Mouse (Mus musculus): ENCODE measurements around the gene Zmat3. TPM values are rescaled to one million over a fixed set of nuclear protein-coding genes. Genes with fewer than 3 reads are reported as not detected.

Gene Zmat3
- polyA plus RNA-seq, 1 experiment from 2014 or later, result 7.5 TPM

GRCm38 (mm10) chr3:32333456-32334086 lies 32.2 kb downstream of the Zmat3 start:
- Histone ChIP-seq H3K27me3 (replicated peaks) (no peaks in the 10 kb centered on the region), H3K9ac (replicated peaks) (no peak overlapping the region), H3K27ac (replicated peaks) (no peak overlapping the region), H3K4me3 (replicated peaks) (no peak overlapping the region), H3K4me1 (0 out of 2 replicates have a peak, but pooled peaks cover 5% of the 10 kb centered on the region), H3K9me3 (replicated peaks) (no peaks in the 10 kb centered on the region), H3K36me3 (0 out of 2 replicates have a peak, but pooled peaks cover 7% of the 10 kb centered on the region), H3K4me2 (no peak overlapping the region)
- 36% methylated on average over 7 of the region's 7 CpGs for WGBS
- peak; percentile 78; the same call in 1 of the 2 replicates for ATAC-seq (ENCODE audit: low FRiP score)

- WGBS, result 69% methylated on average over 15 of the region's 15 CpGs
- Histone ChIP-seq H3K27ac (replicated peaks) (no peak overlapping the region), H3K27me3 (replicated peaks) (no peaks in the 10 kb centered on the region), H3K9ac (replicated peaks) (no peak overlapping the region), H3K36me3 (no peaks in the 10 kb centered on the region), H3K4me3 (replicated peaks) (no peak overlapping the region), H3K9me3 (replicated peaks) (no peaks in the 10 kb centered on the region), H3K4me2 (no peak overlapping the region), H3K4me1 (no peaks in the 10 kb centered on the region)
- peak; percentile 18; the same call in 1 of the 2 replicates for ATAC-seq (ENCODE audit: low FRiP score)
Observed at GRCm38 (mm10) chr3:32317901-32318416, 47.9 kb downstream of the Zmat3 start.

GRCm38 (mm10) chr3:32317165-32317900 lies 48.5 kb downstream of the Zmat3 start:
- Histone ChIP-seq H3K4me1 (no peaks in the 10 kb centered on the region), H3K36me3 (no peaks in the 10 kb centered on the region), H3K9ac (replicated peaks) (no peak overlapping the region), H3K4me3 (replicated peaks) (no peak overlapping the region), H3K27ac (replicated peaks) (no peak overlapping the region), H3K27me3 (replicated peaks) (no peaks in the 10 kb centered on the region), H3K4me2 (0 out of 2 replicates have a peak overlapping the region, but pooled peaks have one; percentile 15), H3K9me3 (replicated peaks) (no peaks in the 10 kb centered on the region)
- 27% methylated on average over 12 of the region's 12 CpGs for WGBS
- ATAC-seq (ENCODE audit: low FRiP score), result peak; percentile 89

GRCm38 (mm10) chr3:32314746-32315145 lies 51.1 kb downstream of the Zmat3 start:
- H3K36me3 ChIP-seq, result no peaks in the 10 kb centered on the region
- H3K9ac ChIP-seq (replicated peaks), result no peak overlapping the region
- no peaks in the 10 kb centered on the region for H3K4me1 ChIP-seq
- H3K4me2 ChIP-seq, result no peak overlapping the region
- WGBS, result 99% methylated on average over 4 of the region's 4 CpGs
- H3K27me3 ChIP-seq (replicated peaks), result no peaks in the 10 kb centered on the region
- no peak for ATAC-seq (ENCODE audit: low FRiP score)
- no peaks in the 10 kb centered on the region for H3K9me3 ChIP-seq (replicated peaks)
- no peak overlapping the region for H3K27ac ChIP-seq (replicated peaks)
- H3K4me3 ChIP-seq (replicated peaks), result no peak overlapping the region

- no peaks in the 10 kb centered on the region for H3K9me3 ChIP-seq (replicated peaks)
- no peak overlapping the region for H3K9ac ChIP-seq (replicated peaks)
- no peak overlapping the region for H3K4me3 ChIP-seq (replicated peaks)
- H3K27me3 ChIP-seq (replicated peaks), result no peaks in the 10 kb centered on the region
- no peaks in the 10 kb centered on the region for H3K36me3 ChIP-seq
- no peak overlapping the region for H3K4me2 ChIP-seq
- no peak for ATAC-seq (ENCODE audit: low FRiP score)
- WGBS, result 24% methylated on average over 1 of the region's 1 CpGs
- H3K4me1 ChIP-seq, result no peaks in the 10 kb centered on the region
- H3K27ac ChIP-seq (replicated peaks), result no peak overlapping the region
Observed at GRCm38 (mm10) chr3:32304171-32304570, 61.6 kb downstream of the Zmat3 start.

- no peak overlapping the region for H3K27ac ChIP-seq (replicated peaks)
- ATAC-seq (ENCODE audit: low FRiP score), result no peak
- 52% methylated on average over 4 of the region's 4 CpGs for WGBS
- no peak overlapping the region for H3K4me3 ChIP-seq (replicated peaks)
- H3K9me3 ChIP-seq (replicated peaks), result no peaks in the 10 kb centered on the region
- no peaks in the 10 kb centered on the region for H3K27me3 ChIP-seq (replicated peaks)
- H3K4me2 ChIP-seq, result no peak overlapping the region
- no peaks in the 10 kb centered on the region for H3K36me3 ChIP-seq
- peaks cover 2% of the 10 kb centered on the region; the same call in 1 of the 2 replicates for H3K4me1 ChIP-seq
- H3K9ac ChIP-seq (replicated peaks), result no peak overlapping the region
Observed at GRCm38 (mm10) chr3:32292001-32292400, 73.8 kb downstream of the Zmat3 start.

Other genes starting within 250 kb of the Zmat3 start
- gene Pik3ca, start 31.7 kb upstream of the Zmat3 start, polyA plus RNA-seq (2015; fragmentation: Nextera tagmentation; extraction: Ambion mirVana), result 11.4 and 12.3 TPM in 2 replicates
- not detected in 2 replicates for gene Kcnmb3, start 126.2 kb upstream of the Zmat3 start, polyA plus RNA-seq (2015; fragmentation: Nextera tagmentation; extraction: Ambion mirVana)
- gene Zfp639, start 144.2 kb upstream of the Zmat3 start, polyA plus RNA-seq (2015; fragmentation: Nextera tagmentation; extraction: Ambion mirVana), result 37.0 and 40.8 TPM in 2 replicates
- 40.5 and 46.2 TPM in 2 replicates for gene Mfn1, start 163.5 kb upstream of the Zmat3 start, polyA plus RNA-seq (2015; fragmentation: Nextera tagmentation; extraction: Ambion mirVana)